Mouse (Mus musculus): ENCODE results near the gene Hacd1. TPM values are rescaled to one million over a fixed set of nuclear protein-coding genes. Genes with fewer than 3 reads are reported as not detected.

Gene Hacd1
- polyA plus RNA-seq, 1 experiment, result 3.3 TPM

DNA sequence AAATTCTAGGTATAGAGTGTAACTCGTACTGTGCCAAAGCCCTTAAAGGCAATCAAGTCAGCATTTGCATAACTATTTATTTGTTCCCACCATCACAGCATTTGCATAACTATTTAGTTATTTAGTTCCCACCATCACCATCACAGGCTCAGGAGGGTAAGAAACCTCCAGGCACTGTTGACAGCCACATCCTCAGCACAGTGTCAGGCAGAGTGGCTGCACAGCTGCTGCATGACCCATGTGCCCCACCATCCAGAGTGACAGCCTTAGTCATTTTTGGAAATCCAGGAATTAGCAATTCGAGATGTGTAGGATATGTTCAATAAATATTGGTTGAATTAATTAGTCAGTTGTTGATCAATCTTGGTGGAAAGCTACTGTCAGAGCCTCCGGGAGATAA, 12.9 kb downstream of the Hacd1 start:
- H3K9me3 ChIP-seq (ENCODE audit: control insufficient read depth, low read length), result peaks cover 7% of the 10 kb centered on the region
- no peak overlapping the region for H3K4me3 ChIP-seq (replicated peaks)
- peaks cover 11% of the 10 kb centered on the region for H3K4me1 ChIP-seq (ENCODE audit: control insufficient read depth)
- peaks cover 42% of the 10 kb centered on the region for H3K36me3 ChIP-seq (ENCODE audit: control insufficient read depth)
- no peak for TF ChIP-seq TAL1 (IDR thresholded peaks at IDR 0.05; ENCODE audit: low read length)
- no peak for TF ChIP-seq GATA1 (IDR thresholded peaks at IDR 0.05; ENCODE audit: low read length)
- H3K27me3 ChIP-seq (ENCODE audit: control insufficient read depth), result no peaks in the 10 kb centered on the region

DNA sequence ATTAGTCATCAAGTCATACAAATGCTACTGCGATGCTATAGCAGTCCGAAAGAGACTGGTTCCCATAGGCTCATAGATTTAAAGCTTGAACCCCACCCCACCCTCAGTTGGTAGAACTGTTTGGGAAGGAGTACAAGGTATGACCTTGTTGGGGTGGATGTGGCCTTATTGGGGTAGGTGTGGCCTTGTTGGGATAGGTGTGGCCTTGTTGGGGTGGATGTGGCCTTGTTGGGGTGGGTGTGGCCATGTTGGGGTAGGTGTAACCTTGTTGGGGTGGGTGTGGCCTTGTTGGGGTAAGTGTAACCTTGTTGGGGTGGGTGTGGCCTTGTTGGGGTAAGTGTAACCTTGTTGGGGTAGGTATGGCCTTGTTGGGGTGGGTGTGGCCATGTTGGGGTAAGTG, 14.7 kb downstream of the Hacd1 start:
- peaks cover 7% of the 10 kb centered on the region for H3K9me3 ChIP-seq (ENCODE audit: control insufficient read depth, low read length)
- no peak overlapping the region for H3K4me3 ChIP-seq (replicated peaks)
- H3K36me3 ChIP-seq (ENCODE audit: control insufficient read depth), result peaks cover 44% of the 10 kb centered on the region
- H3K4me1 ChIP-seq (ENCODE audit: control insufficient read depth), result peaks cover 11% of the 10 kb centered on the region
- TF ChIP-seq GATA1 (IDR thresholded peaks at IDR 0.05; ENCODE audit: low read length), result no peak
- no peak for TF ChIP-seq TAL1 (IDR thresholded peaks at IDR 0.05; ENCODE audit: low read length)
- H3K27me3 ChIP-seq (ENCODE audit: control insufficient read depth), result no peaks in the 10 kb centered on the region

DNA sequence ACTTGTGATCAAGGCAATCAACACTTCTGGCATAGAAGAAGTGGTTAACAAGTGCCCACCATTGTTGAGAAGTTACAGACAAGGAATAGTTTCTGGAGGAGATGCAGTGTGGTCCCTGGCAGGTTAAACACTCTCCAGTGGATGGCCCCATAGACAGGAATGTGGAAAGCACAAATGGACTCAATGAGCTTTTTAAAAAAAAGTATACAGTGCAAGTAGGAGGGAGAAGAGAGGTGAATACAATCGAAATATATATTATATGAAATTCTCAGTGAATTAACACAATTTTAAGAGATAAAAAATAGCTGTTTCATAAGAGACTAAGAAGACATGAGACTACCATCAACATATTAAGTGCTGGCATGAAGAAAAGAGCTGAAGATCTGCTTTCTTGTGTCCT, 36.7 kb downstream of the Hacd1 start:
- no peak overlapping the region for H3K4me3 ChIP-seq (replicated peaks)
- no peak for TF ChIP-seq TAL1 (IDR thresholded peaks at IDR 0.05; ENCODE audit: low read length)
- no peak for TF ChIP-seq GATA1 (IDR thresholded peaks at IDR 0.05; ENCODE audit: low read length)
- no peaks in the 10 kb centered on the region for H3K36me3 ChIP-seq (ENCODE audit: control insufficient read depth)
- H3K4me1 ChIP-seq (ENCODE audit: control insufficient read depth), result no peaks in the 10 kb centered on the region
- H3K9me3 ChIP-seq (ENCODE audit: control insufficient read depth, low read length), result no peaks in the 10 kb centered on the region
- no peaks in the 10 kb centered on the region for H3K27me3 ChIP-seq (ENCODE audit: control insufficient read depth)

DNA sequence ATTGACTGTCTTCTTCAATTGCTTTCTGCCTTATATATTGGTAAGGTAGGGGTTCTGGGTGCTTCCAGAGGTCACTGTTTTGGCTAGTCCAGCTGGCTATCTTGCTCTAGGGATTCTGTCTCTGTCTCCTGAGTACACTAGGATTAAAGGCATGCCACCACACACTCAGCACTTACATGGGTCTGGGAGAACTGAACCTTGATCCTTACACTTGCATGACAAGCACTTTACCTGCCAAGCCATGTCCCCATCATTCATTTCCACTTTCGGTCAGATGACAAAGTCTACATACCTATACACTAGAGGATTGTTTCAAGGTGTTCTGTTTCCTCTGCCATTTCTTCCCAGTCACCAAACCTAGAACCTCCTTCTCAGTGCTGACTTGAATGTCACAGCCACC, 50.8 kb downstream of the Hacd1 start:
- TF ChIP-seq TAL1 (IDR thresholded peaks at IDR 0.05; ENCODE audit: low read length) (no peak), GATA1 (IDR thresholded peaks at IDR 0.05; ENCODE audit: low read length) (no peak)
- H3K9me3 ChIP-seq (ENCODE audit: control insufficient read depth, low read length), result no peaks in the 10 kb centered on the region

DNA sequence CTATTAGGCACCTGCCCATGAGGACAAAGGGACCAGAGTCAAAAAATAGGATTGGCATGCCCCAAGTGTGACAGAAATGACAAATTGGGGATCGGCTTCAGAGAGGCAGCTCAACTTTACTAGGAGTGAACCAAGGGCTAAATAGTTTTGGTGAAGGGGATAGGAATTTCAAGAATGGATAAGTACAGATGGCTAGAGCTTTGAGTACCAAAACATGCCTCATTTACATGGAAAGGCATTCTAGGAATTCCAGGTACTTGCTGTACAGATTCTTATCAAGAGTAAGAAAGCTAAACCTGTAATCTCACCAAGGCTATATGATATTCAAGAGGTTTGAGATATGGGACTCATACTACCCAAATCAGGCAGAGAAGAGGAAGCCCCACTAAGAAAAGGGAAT, 95.8 kb downstream of the Hacd1 start:
- Histone ChIP-seq H3K9me3 (ENCODE audit: control insufficient read depth, low read length) (no peaks in the 10 kb centered on the region), H3K27me3 (ENCODE audit: control insufficient read depth) (no peaks in the 10 kb centered on the region), H3K4me1 (ENCODE audit: control insufficient read depth) (no peaks in the 10 kb centered on the region), H3K36me3 (ENCODE audit: control insufficient read depth) (no peaks in the 10 kb centered on the region), H3K4me3 (replicated peaks) (no peak overlapping the region)
- TF ChIP-seq TAL1 (IDR thresholded peaks at IDR 0.05; ENCODE audit: low read length), result no peak
- TF ChIP-seq GATA1 (IDR thresholded peaks at IDR 0.05; ENCODE audit: low read length), result no peak

More for the DNA sequence above, 50.8 kb downstream of the Hacd1 start:
- Histone ChIP-seq H3K4me3 (replicated peaks) (no peak overlapping the region), H3K27me3 (ENCODE audit: control insufficient read depth) (no peaks in the 10 kb centered on the region), H3K4me1 (ENCODE audit: control insufficient read depth) (no peaks in the 10 kb centered on the region), H3K36me3 (ENCODE audit: control insufficient read depth) (no peaks in the 10 kb centered on the region)

DNA sequence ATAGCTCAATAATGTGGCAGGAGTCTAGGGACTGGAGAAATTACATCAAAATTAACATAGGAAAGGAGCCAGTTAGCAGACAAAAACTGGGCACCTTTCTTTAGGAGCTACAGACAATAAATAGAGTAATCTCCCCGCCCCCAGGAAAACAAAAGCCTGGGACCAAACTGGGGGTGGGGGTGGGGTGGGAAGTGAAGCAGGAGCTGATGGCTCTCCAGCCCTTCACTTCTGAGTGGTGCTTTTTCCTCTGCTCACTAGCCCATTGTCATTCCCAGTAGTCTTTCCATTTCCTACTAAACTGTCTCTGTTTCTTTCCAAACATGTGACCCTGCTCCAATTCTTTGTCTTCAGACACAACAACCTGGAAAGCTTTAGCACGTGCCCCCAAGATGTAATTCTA, 99.5 kb downstream of the Hacd1 start:
- Histone ChIP-seq H3K4me3 (replicated peaks) (no peak overlapping the region), H3K4me1 (ENCODE audit: control insufficient read depth) (no peaks in the 10 kb centered on the region), H3K9me3 (ENCODE audit: control insufficient read depth, low read length) (no peaks in the 10 kb centered on the region), H3K27me3 (ENCODE audit: control insufficient read depth) (no peaks in the 10 kb centered on the region), H3K36me3 (ENCODE audit: control insufficient read depth) (no peaks in the 10 kb centered on the region)
- TF ChIP-seq GATA1 (IDR thresholded peaks at IDR 0.05; ENCODE audit: low read length), result no peak
- no peak for TF ChIP-seq TAL1 (IDR thresholded peaks at IDR 0.05; ENCODE audit: low read length)

DNA sequence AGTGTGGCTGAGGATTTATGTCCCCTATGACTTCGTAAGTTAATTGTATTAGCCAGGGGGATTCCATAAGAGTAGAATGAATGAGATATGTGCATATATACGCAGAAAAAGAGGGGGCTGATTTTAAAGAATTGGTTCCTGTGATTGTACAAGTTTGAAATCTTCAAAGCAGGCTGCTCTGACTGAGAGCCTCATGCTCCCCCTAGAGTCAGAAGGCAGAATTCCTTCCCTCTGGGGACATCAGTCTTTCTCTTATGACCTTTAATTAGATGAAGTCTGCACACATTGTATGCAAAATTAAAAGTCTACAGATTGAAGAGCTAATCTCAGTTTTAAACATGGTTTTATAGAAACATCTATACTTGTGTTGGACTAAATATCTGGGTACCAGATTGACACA, 117.8 kb downstream of the Hacd1 start:
- Histone ChIP-seq H3K4me1 (ENCODE audit: control insufficient read depth) (no peaks in the 10 kb centered on the region), H3K36me3 (ENCODE audit: control insufficient read depth) (no peaks in the 10 kb centered on the region), H3K4me3 (replicated peaks) (no peak overlapping the region), H3K9me3 (ENCODE audit: control insufficient read depth, low read length) (no peaks in the 10 kb centered on the region), H3K27me3 (ENCODE audit: control insufficient read depth) (no peaks in the 10 kb centered on the region)
- TF ChIP-seq TAL1 (IDR thresholded peaks at IDR 0.05; ENCODE audit: low read length) (no peak), GATA1 (IDR thresholded peaks at IDR 0.05; ENCODE audit: low read length) (no peak)

DNA sequence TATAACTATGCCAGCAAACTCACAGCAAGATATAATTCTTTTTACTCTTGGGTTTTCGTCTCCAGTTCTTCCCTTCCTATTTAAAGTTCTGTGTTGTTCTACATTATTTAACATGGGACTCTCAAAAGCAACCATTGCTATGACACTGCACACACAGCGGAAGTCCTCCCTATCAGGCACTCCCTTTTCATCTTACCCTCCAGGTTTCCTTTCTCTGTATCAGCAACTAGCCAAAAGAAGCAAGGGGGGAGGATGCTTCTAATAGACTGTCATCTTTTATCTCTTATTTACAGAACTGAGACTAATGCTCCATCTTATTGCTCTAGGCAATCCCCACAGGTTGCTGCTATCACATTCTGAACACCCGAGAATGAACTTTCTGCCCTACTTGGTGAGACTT, 120.6 kb downstream of the Hacd1 start:
- Histone ChIP-seq H3K36me3 (ENCODE audit: control insufficient read depth) (no peaks in the 10 kb centered on the region), H3K27me3 (ENCODE audit: control insufficient read depth) (no peaks in the 10 kb centered on the region), H3K9me3 (ENCODE audit: control insufficient read depth, low read length) (no peaks in the 10 kb centered on the region), H3K4me3 (replicated peaks) (no peak overlapping the region), H3K4me1 (ENCODE audit: control insufficient read depth) (no peaks in the 10 kb centered on the region)
- TF ChIP-seq TAL1 (IDR thresholded peaks at IDR 0.05; ENCODE audit: low read length), result no peak
- TF ChIP-seq GATA1 (IDR thresholded peaks at IDR 0.05; ENCODE audit: low read length), result no peak

DNA sequence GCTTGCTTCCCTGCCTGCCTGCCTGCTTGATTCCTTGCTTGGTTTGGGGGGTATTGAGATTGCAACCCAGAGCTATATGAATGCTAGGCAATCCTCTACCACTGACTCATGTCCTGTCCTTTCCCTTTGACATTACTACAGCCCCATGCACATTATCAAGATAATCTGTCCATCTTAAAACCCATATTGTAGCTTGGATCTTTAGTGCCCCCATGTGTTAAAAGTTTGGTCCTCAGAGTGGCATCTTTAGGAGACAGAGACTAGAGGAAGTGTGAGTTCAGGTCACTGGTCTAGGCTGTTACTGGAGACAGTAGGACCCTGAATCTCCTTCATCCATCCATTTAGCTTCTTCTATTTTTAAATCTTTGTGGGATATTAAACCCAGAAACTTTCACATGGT, 123.7 kb downstream of the Hacd1 start:
- Histone ChIP-seq H3K27me3 (ENCODE audit: control insufficient read depth) (no peaks in the 10 kb centered on the region), H3K9me3 (ENCODE audit: control insufficient read depth, low read length) (no peaks in the 10 kb centered on the region), H3K4me1 (ENCODE audit: control insufficient read depth) (no peaks in the 10 kb centered on the region), H3K36me3 (ENCODE audit: control insufficient read depth) (no peaks in the 10 kb centered on the region), H3K4me3 (replicated peaks) (no peak overlapping the region)
- TF ChIP-seq GATA1 (IDR thresholded peaks at IDR 0.05; ENCODE audit: low read length) (no peak), TAL1 (IDR thresholded peaks at IDR 0.05; ENCODE audit: low read length) (no peak)

DNA sequence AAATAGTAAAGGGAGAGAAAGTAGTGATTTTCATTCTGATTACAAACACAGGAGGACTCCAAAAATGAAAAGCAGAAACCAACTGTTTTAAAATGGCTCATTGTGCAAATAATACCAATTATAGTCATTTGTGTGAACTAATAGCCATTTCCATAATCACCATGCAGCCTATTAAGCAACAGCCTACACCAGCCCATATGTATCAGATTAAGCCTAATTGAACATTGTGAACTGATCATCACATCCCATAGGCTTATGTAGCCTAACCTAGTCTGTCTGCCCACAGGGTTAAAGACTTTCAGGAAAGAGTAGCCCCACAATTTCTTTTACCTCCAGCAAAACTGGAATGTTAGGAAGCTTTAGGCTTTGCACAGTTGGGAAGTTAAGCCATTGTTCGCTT, 125.2 kb downstream of the Hacd1 start:
- no peaks in the 10 kb centered on the region for H3K36me3 ChIP-seq (ENCODE audit: control insufficient read depth)
- H3K4me1 ChIP-seq (ENCODE audit: control insufficient read depth), result no peaks in the 10 kb centered on the region
- H3K4me3 ChIP-seq (replicated peaks), result no peak overlapping the region
- TF ChIP-seq TAL1 (IDR thresholded peaks at IDR 0.05; ENCODE audit: low read length) (no peak), GATA1 (IDR thresholded peaks at IDR 0.05; ENCODE audit: low read length) (no peak)
- no peaks in the 10 kb centered on the region for H3K27me3 ChIP-seq (ENCODE audit: control insufficient read depth)
- H3K9me3 ChIP-seq (ENCODE audit: control insufficient read depth, low read length), result no peaks in the 10 kb centered on the region

All from erythroblast, embryonic 14.5 days (primary cell).